Mouse (Mus musculus) urinary bladder, adult 2 months (tissue): ENCODE results near the gene Gpnmb. TPM values are rescaled to one million over a fixed set of nuclear protein-coding genes. Genes with fewer than 3 reads are reported as not detected.

Source experiments
- DNase-seq: peaks from one replicate; pipeline ENCODE4 v3.0.0; 2022; ENCODE audit warnings: low spot score
- polyA plus RNA-seq: library from polyadenylated mRNA; depleted of rRNA; stranded (reverse); fragments of >200 nt; gene quantifications from 2 replicates; pipeline ENCODE4 v1.2.3, GENCODE M21; 2012; rRNA removed

Gene Gpnmb
- polyA plus RNA-seq = 66.4 and 92.8 TPM in 2 replicates

- no peak for DNase-seq
Measured at GRCm38 (mm10) chr6:49036275-49037267, at the start of gene Gpnmb. Gene Gpnmb (plus strand): TSS chr6:49036546.

GRCm38 (mm10) chr6:48989971-48990370 lies 46.4 kb upstream of the Gpnmb start:
- no peak for DNase-seq

GRCm38 (mm10) chr6:48991991-48992390 lies 44.4 kb upstream of the Gpnmb start:
- no peak for DNase-seq

- DNase-seq = no peak
Measured at GRCm38 (mm10) chr6:48998186-48998585, 38.2 kb upstream of the Gpnmb start.

- DNase-seq = no peak
Measured at GRCm38 (mm10) chr6:48998796-48999195, 37.5 kb upstream of the Gpnmb start.

GRCm38 (mm10) chr6:49003381-49003780 lies 33.0 kb upstream of the Gpnmb start:
- no peak for DNase-seq

GRCm38 (mm10) chr6:49007981-49008380 lies 28.4 kb upstream of the Gpnmb start:
- DNase-seq = no peak

- no peak for DNase-seq
Measured at GRCm38 (mm10) chr6:49008420-49009160, 27.8 kb upstream of the Gpnmb start.

- DNase-seq = no peak
Measured at GRCm38 (mm10) chr6:49009161-49009555, 27.2 kb upstream of the Gpnmb start.

GRCm38 (mm10) chr6:49009665-49010064 lies 26.7 kb upstream of the Gpnmb start:
- DNase-seq = no peak

- no peak for DNase-seq
Measured at GRCm38 (mm10) chr6:49011191-49011590, 25.2 kb upstream of the Gpnmb start.

GRCm38 (mm10) chr6:49013023-49013422 lies 23.3 kb upstream of the Gpnmb start:
- DNase-seq = no peak

- no peak for DNase-seq
Measured at GRCm38 (mm10) chr6:49013458-49013857, 22.9 kb upstream of the Gpnmb start.

GRCm38 (mm10) chr6:49017150-49017549 lies 19.2 kb upstream of the Gpnmb start:
- no peak for DNase-seq

GRCm38 (mm10) chr6:49019341-49019740 lies 17.0 kb upstream of the Gpnmb start:
- DNase-seq = no peak

- no peak for DNase-seq
Measured at GRCm38 (mm10) chr6:49021141-49022012, 15.0 kb upstream of the Gpnmb start.

- no peak for DNase-seq
Measured at GRCm38 (mm10) chr6:49022384-49022783, 14.0 kb upstream of the Gpnmb start.

GRCm38 (mm10) chr6:49023315-49023714 lies 13.0 kb upstream of the Gpnmb start:
- no peak for DNase-seq

- no peak for DNase-seq
Measured at GRCm38 (mm10) chr6:49025290-49025689, 11.1 kb upstream of the Gpnmb start.

GRCm38 (mm10) chr6:49026496-49026895 lies 9.8 kb upstream of the Gpnmb start:
- DNase-seq = no peak

GRCm38 (mm10) chr6:49028019-49028418 lies 8.3 kb upstream of the Gpnmb start:
- DNase-seq = no peak

- no peak for DNase-seq
Measured at GRCm38 (mm10) chr6:49028708-49029107, 7.6 kb upstream of the Gpnmb start.
